Mouse (Mus musculus): ENCODE results near the gene Ndrg4. TPM values are rescaled to one million over a fixed set of nuclear protein-coding genes. Genes with fewer than 3 reads are reported as not detected.

Ndrg4 gene
- 0.39 and 0.40 TPM in 2 replicates for polyA plus RNA-seq (2012)

DNA sequence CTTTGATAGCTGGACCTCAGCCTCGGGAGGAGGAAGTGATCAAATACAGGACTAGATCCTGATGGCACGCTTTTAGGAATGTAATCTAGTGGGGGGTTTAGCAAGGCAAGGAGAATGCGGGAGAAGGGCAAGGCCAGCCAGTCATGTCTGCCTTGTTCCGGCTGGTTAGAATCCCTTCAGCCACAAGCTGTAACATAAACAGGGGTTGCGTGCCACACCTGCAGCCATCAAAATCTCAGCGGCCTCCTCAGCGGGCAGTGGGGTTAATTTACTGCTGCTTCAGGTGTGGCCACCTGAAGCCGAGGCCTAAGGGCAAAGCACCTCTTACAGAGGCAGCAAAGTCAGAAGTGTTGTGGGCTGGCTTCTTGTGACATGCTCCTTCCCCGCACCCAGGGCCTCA lies at the start of gene Ndrg4:
TSS of gene Ndrg4 (plus strand) at position 350 of the 400 bp plus-strand sequence.

GRCm38 (mm10) chr8:95633262-95634062 lies 43.3 kb upstream of the Ndrg4 start, which contains the start of gene Gins3:
Gene Gins3, plus strand, starts transcription at chr8:95633453.

GRCm38 (mm10) chr8:95715676-95716531 lies 39.1 kb downstream of the Ndrg4 start, which contains the start of gene Setd6:
Gene Setd6, plus strand, starts transcription at chr8:95715881.

Other genes starting within 250 kb of the Ndrg4 start
- gene Cfap20, start 242.1 kb upstream of the Ndrg4 start, polyA plus RNA-seq (2012) = 27.1 and 27.2 TPM in 2 replicates
- gene Csnk2a2, start 186.9 kb upstream of the Ndrg4 start, polyA plus RNA-seq (2012) = 13.8 and 15.6 TPM in 2 replicates
- not detected in 2 replicates for gene Ccdc113, start 142.9 kb upstream of the Ndrg4 start, polyA plus RNA-seq (2012)
- gene Prss54, start 100.6 kb upstream of the Ndrg4 start, polyA plus RNA-seq (2012) = not detected in 2 replicates
- gene Gins3, start 43.5 kb upstream of the Ndrg4 start, polyA plus RNA-seq (2012) = 2.8 and 4.5 TPM in 2 replicates
- 9.8 and 13.4 TPM in 2 replicates for gene Setd6, start 38.9 kb downstream of the Ndrg4 start, polyA plus RNA-seq (2012)
- 34.8 and 51.4 TPM in 2 replicates for gene Cnot1, start 130.5 kb downstream of the Ndrg4 start, polyA plus RNA-seq (2012)
- gene Sap18b, start 148.4 kb downstream of the Ndrg4 start, polyA plus RNA-seq (2012) = 55.2 and 61.0 TPM in 2 replicates
- gene Slc38a7, start 176.6 kb downstream of the Ndrg4 start, polyA plus RNA-seq (2012) = 9.8 and 13.4 TPM in 2 replicates
- 55.7 and 57.3 TPM in 2 replicates for gene Got2, start 211.6 kb downstream of the Ndrg4 start, polyA plus RNA-seq (2012)

Measured in megakaryocyte-erythroid progenitor cell, adult 5 weeks (primary cell).